Mouse (Mus musculus): ENCODE measurements at regions not wholly inside any gene's neighbourhood (a gene's known extent, or its start where the extent isn't known, plus 50 kb on each side); places are given as distances from the start of the nearest gene placed in this dataset.
A peak's percentile ranks its signal among the peaks of the same experiment; 100 is the strongest.

- peak overlapping the region; percentile 16; the same call in 1 of the 2 replicates for H3K9ac ChIP-seq (ENCODE audit: low read depth, low read length)
- no peaks in the 10 kb centered on the region for H3K9me3 ChIP-seq (replicated peaks; ENCODE audit: control insufficient read depth, low read length)
- peak overlapping the region; percentile 26 for H3K4me3 ChIP-seq (ENCODE audit: low read depth, low read length)
- 0 out of 2 replicates have a peak, but pooled peaks have one; percentile 35 for ATAC-seq (replicated peaks; ENCODE audit: insufficient number of reproducible peaks, low FRiP score, low TSS enrichment)
- peak overlapping the region; percentile 30; the same call in 1 of the 2 replicates for H3K27ac ChIP-seq (ENCODE audit: low read depth, low read length)
- no peaks in the 10 kb centered on the region for H3K27me3 ChIP-seq (ENCODE audit: control insufficient read depth, insufficient read depth, low read length)
- no peaks in the 10 kb centered on the region for H3K4me1 ChIP-seq (ENCODE audit: control insufficient read depth, insufficient read depth, low read length)
- H3K36me3 ChIP-seq (ENCODE audit: control insufficient read depth, insufficient read depth, low read length): no peaks in the 10 kb centered on the region
- WGBS (ENCODE audit: insufficient replicate concordance): 11% methylated on average over 12 of the region's 12 CpGs
- peak overlapping the region; percentile 63 for H3K4me2 ChIP-seq
These were observed 289.3 kb upstream of the G2e3 start for GRCm38 (mm10) chr12:51058569-51058968.

GRCm38 (mm10) chr12:51058104-51058503 lies 289.8 kb upstream of the G2e3 start:
- no peaks in the 10 kb centered on the region for H3K9me3 ChIP-seq (replicated peaks; ENCODE audit: control insufficient read depth, low read length)
- no peaks in the 10 kb centered on the region for H3K27me3 ChIP-seq (ENCODE audit: control insufficient read depth, insufficient read depth, low read length)
- peak overlapping the region; percentile 26; the same call in 1 of the 2 replicates for H3K4me3 ChIP-seq (ENCODE audit: low read depth, low read length)
- H3K9ac ChIP-seq (ENCODE audit: low read depth, low read length): peak overlapping the region; percentile 16; the same call in 1 of the 2 replicates
- no peak for ATAC-seq (replicated peaks; ENCODE audit: insufficient number of reproducible peaks, low FRiP score, low TSS enrichment)
- peak overlapping the region; percentile 30; the same call in 1 of the 2 replicates for H3K27ac ChIP-seq (ENCODE audit: low read depth, low read length)
- no peaks in the 10 kb centered on the region for H3K4me1 ChIP-seq (ENCODE audit: control insufficient read depth, insufficient read depth, low read length)
- WGBS (ENCODE audit: insufficient replicate concordance): 50% methylated on average over 10 of the region's 10 CpGs
- H3K4me2 ChIP-seq: peak overlapping the region; percentile 63
- no peaks in the 10 kb centered on the region for H3K36me3 ChIP-seq (ENCODE audit: control insufficient read depth, insufficient read depth, low read length)

GRCm38 (mm10) chr12:51047116-51047515 lies 300.7 kb upstream of the G2e3 start:
- Histone ChIP-seq H3K27me3 (ENCODE audit: control insufficient read depth, insufficient read depth, low read length) (no peaks in the 10 kb centered on the region), H3K27ac (ENCODE audit: low read depth, low read length) (no peak overlapping the region), H3K4me1 (ENCODE audit: control insufficient read depth, insufficient read depth, low read length) (0 out of 2 replicates have a peak, but pooled peaks cover 4% of the 10 kb centered on the region), H3K9ac (ENCODE audit: low read depth, low read length) (no peak overlapping the region), H3K9me3 (replicated peaks; ENCODE audit: control insufficient read depth, low read length) (no peaks in the 10 kb centered on the region), H3K36me3 (ENCODE audit: control insufficient read depth, insufficient read depth, low read length) (no peaks in the 10 kb centered on the region), H3K4me3 (ENCODE audit: low read depth, low read length) (no peak overlapping the region), H3K4me2 (no peak overlapping the region)
- no peak for ATAC-seq (replicated peaks; ENCODE audit: insufficient number of reproducible peaks, low FRiP score, low TSS enrichment)
- WGBS (ENCODE audit: insufficient replicate concordance): 57% methylated on average over 7 of the region's 7 CpGs

- H3K9ac ChIP-seq (ENCODE audit: low read depth, low read length): no peak overlapping the region
- no peaks in the 10 kb centered on the region for H3K36me3 ChIP-seq (ENCODE audit: control insufficient read depth, insufficient read depth, low read length)
- H3K4me1 ChIP-seq (ENCODE audit: control insufficient read depth, insufficient read depth, low read length): 0 out of 2 replicates have a peak, but pooled peaks cover 4% of the 10 kb centered on the region
- no peak overlapping the region for H3K27ac ChIP-seq (ENCODE audit: low read depth, low read length)
- no peak for ATAC-seq (replicated peaks; ENCODE audit: insufficient number of reproducible peaks, low FRiP score, low TSS enrichment)
- H3K27me3 ChIP-seq (ENCODE audit: control insufficient read depth, insufficient read depth, low read length): no peaks in the 10 kb centered on the region
- H3K4me2 ChIP-seq: no peak overlapping the region
- H3K4me3 ChIP-seq (ENCODE audit: low read depth, low read length): no peak overlapping the region
- H3K9me3 ChIP-seq (replicated peaks; ENCODE audit: control insufficient read depth, low read length): no peaks in the 10 kb centered on the region
- WGBS (ENCODE audit: insufficient replicate concordance): 25% methylated on average over 9 of the region's 9 CpGs
These were observed 302.4 kb upstream of the G2e3 start for GRCm38 (mm10) chr12:51045437-51045836.

GRCm38 (mm10) chr12:51045020-51045419 lies 302.8 kb upstream of the G2e3 start:
- no peak overlapping the region for H3K4me3 ChIP-seq (ENCODE audit: low read depth, low read length)
- H3K4me2 ChIP-seq: no peak overlapping the region
- H3K27me3 ChIP-seq (ENCODE audit: control insufficient read depth, insufficient read depth, low read length): no peaks in the 10 kb centered on the region
- no peaks in the 10 kb centered on the region for H3K9me3 ChIP-seq (replicated peaks; ENCODE audit: control insufficient read depth, low read length)
- WGBS (ENCODE audit: insufficient replicate concordance): 19% methylated on average over 1 of the region's 1 CpGs
- no peaks in the 10 kb centered on the region for H3K36me3 ChIP-seq (ENCODE audit: control insufficient read depth, insufficient read depth, low read length)
- ATAC-seq (replicated peaks; ENCODE audit: insufficient number of reproducible peaks, low FRiP score, low TSS enrichment): no peak; the same call in 1 of the 2 replicates
- no peak overlapping the region for H3K9ac ChIP-seq (ENCODE audit: low read depth, low read length)
- H3K4me1 ChIP-seq (ENCODE audit: control insufficient read depth, insufficient read depth, low read length): 0 out of 2 replicates have a peak, but pooled peaks cover 4% of the 10 kb centered on the region
- no peak overlapping the region for H3K27ac ChIP-seq (ENCODE audit: low read depth, low read length)

- Histone ChIP-seq H3K9me3 (replicated peaks; ENCODE audit: control insufficient read depth, low read length) (no peaks in the 10 kb centered on the region), H3K9ac (ENCODE audit: low read depth, low read length) (no peak overlapping the region), H3K27ac (ENCODE audit: low read depth, low read length) (no peak overlapping the region), H3K27me3 (ENCODE audit: control insufficient read depth, insufficient read depth, low read length) (no peaks in the 10 kb centered on the region), H3K36me3 (ENCODE audit: control insufficient read depth, insufficient read depth, low read length) (no peaks in the 10 kb centered on the region), H3K4me3 (ENCODE audit: low read depth, low read length) (no peak overlapping the region), H3K4me1 (ENCODE audit: control insufficient read depth, insufficient read depth, low read length) (no peaks in the 10 kb centered on the region), H3K4me2 (no peak overlapping the region)
- 81% methylated on average over 2 of the region's 2 CpGs for WGBS (ENCODE audit: insufficient replicate concordance)
- no peak for ATAC-seq (replicated peaks; ENCODE audit: insufficient number of reproducible peaks, low FRiP score, low TSS enrichment)
These were observed 315.7 kb upstream of the G2e3 start for GRCm38 (mm10) chr12:51032193-51032592.

GRCm38 (mm10) chr12:51028601-51029174 lies 319.2 kb upstream of the G2e3 start:
- 46% methylated on average over 10 of the region's 10 CpGs for WGBS (ENCODE audit: insufficient replicate concordance)

GRCm38 (mm10) chr12:51026046-51026445 lies 321.8 kb upstream of the G2e3 start:
- Histone ChIP-seq H3K9ac (ENCODE audit: low read depth, low read length) (no peak overlapping the region), H3K4me3 (ENCODE audit: low read depth, low read length) (no peak overlapping the region), H3K9me3 (replicated peaks; ENCODE audit: control insufficient read depth, low read length) (no peaks in the 10 kb centered on the region), H3K27ac (ENCODE audit: low read depth, low read length) (no peak overlapping the region), H3K4me2 (no peak overlapping the region), H3K27me3 (ENCODE audit: control insufficient read depth, insufficient read depth, low read length) (no peaks in the 10 kb centered on the region), H3K36me3 (ENCODE audit: control insufficient read depth, insufficient read depth, low read length) (no peaks in the 10 kb centered on the region), H3K4me1 (ENCODE audit: control insufficient read depth, insufficient read depth, low read length) (peaks cover 5% of the 10 kb centered on the region; the same call in 1 of the 2 replicates)
- WGBS (ENCODE audit: insufficient replicate concordance): 53% methylated on average over 5 of the region's 5 CpGs
- ATAC-seq (replicated peaks; ENCODE audit: insufficient number of reproducible peaks, low FRiP score, low TSS enrichment): no peak

More at GRCm38 (mm10) chr12:51028601-51029174, 319.2 kb upstream of the G2e3 start:
- no peak overlapping the region for H3K4me2 ChIP-seq
- H3K4me1 ChIP-seq (ENCODE audit: control insufficient read depth, insufficient read depth, low read length): peaks cover 5% of the 10 kb centered on the region; the same call in 1 of the 2 replicates
- no peak for ATAC-seq (replicated peaks; ENCODE audit: insufficient number of reproducible peaks, low FRiP score, low TSS enrichment)
- no peak overlapping the region for H3K4me3 ChIP-seq (ENCODE audit: low read depth, low read length)
- H3K9me3 ChIP-seq (replicated peaks; ENCODE audit: control insufficient read depth, low read length): no peaks in the 10 kb centered on the region
- H3K36me3 ChIP-seq (ENCODE audit: control insufficient read depth, insufficient read depth, low read length): no peaks in the 10 kb centered on the region
- no peak overlapping the region for H3K27ac ChIP-seq (ENCODE audit: low read depth, low read length)
- no peak overlapping the region for H3K9ac ChIP-seq (ENCODE audit: low read depth, low read length)
- no peaks in the 10 kb centered on the region for H3K27me3 ChIP-seq (ENCODE audit: control insufficient read depth, insufficient read depth, low read length)

- WGBS (ENCODE audit: insufficient replicate concordance): 40% methylated on average over 3 of the region's 3 CpGs
- ATAC-seq (replicated peaks; ENCODE audit: insufficient number of reproducible peaks, low FRiP score, low TSS enrichment): 0 out of 2 replicates have a peak, but pooled peaks have one; percentile 14
- H3K27ac ChIP-seq (ENCODE audit: low read depth, low read length): no peak overlapping the region
These were observed 322.3 kb upstream of the G2e3 start for GRCm38 (mm10) chr12:51025531-51025930.

More at GRCm38 (mm10) chr12:51025531-51025930, 322.3 kb upstream of the G2e3 start:
- no peak overlapping the region for H3K9ac ChIP-seq (ENCODE audit: low read depth, low read length)
- H3K9me3 ChIP-seq (replicated peaks; ENCODE audit: control insufficient read depth, low read length): no peaks in the 10 kb centered on the region
- no peak overlapping the region for H3K4me2 ChIP-seq
- H3K4me3 ChIP-seq (ENCODE audit: low read depth, low read length): no peak overlapping the region
- H3K27me3 ChIP-seq (ENCODE audit: control insufficient read depth, insufficient read depth, low read length): no peaks in the 10 kb centered on the region
- peaks cover 5% of the 10 kb centered on the region; the same call in 1 of the 2 replicates for H3K4me1 ChIP-seq (ENCODE audit: control insufficient read depth, insufficient read depth, low read length)
- no peaks in the 10 kb centered on the region for H3K36me3 ChIP-seq (ENCODE audit: control insufficient read depth, insufficient read depth, low read length)

All from heart, embryonic 11.5 days (tissue).